Mouse (Mus musculus): ENCODE results near the gene Gm8773. TPM values are rescaled to one million over a fixed set of nuclear protein-coding genes. Genes with fewer than 3 reads are reported as not detected.

Gm8773 gene
- total RNA-seq (2021) = under 1 TPM; 0.41 to 0.44 TPM
- long read RNA-seq, experiment 1 = 0 reads
- long read RNA-seq, experiment 2, partial matches to known transcripts = 0 of 1 reads
- long read RNA-seq, experiment 2, other reads (novel, unspliced or antisense) = 0 of 1 reads

DNA sequence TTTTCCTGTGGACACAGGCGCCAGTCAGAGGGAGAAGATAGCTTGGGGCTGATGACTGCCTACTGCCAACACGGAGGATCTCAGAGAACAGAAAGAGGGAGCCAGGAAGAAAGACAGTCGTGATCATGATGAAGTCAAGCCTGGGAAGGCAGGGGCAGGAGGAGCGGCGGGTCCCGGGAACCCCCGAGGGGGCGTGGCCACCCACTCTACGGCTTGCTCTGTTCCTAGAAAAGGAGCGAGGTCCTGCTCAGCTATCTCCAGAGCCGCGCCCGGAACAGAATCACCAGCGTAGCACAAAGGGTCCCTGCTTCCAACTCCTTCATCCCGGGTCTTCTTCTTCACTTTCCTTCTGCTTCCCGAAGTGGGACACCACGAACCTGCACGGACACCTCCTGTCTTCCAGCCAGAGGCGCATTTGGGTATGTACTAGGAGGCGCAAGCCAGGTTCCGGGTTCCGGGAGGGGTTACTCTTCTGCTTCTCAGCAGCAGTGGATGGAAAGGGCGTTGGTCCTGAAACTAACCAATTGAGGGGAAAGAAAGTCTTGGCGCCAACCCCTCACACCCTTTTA lies at the start of gene Gm8773:
Gene Gm8773, plus strand, starts transcription at position 51 of the 569 bp plus-strand sequence.
- DNase-seq (ENCODE audit: low spot score in 2 of 2) = peak; percentile 1 to 5

DNA sequence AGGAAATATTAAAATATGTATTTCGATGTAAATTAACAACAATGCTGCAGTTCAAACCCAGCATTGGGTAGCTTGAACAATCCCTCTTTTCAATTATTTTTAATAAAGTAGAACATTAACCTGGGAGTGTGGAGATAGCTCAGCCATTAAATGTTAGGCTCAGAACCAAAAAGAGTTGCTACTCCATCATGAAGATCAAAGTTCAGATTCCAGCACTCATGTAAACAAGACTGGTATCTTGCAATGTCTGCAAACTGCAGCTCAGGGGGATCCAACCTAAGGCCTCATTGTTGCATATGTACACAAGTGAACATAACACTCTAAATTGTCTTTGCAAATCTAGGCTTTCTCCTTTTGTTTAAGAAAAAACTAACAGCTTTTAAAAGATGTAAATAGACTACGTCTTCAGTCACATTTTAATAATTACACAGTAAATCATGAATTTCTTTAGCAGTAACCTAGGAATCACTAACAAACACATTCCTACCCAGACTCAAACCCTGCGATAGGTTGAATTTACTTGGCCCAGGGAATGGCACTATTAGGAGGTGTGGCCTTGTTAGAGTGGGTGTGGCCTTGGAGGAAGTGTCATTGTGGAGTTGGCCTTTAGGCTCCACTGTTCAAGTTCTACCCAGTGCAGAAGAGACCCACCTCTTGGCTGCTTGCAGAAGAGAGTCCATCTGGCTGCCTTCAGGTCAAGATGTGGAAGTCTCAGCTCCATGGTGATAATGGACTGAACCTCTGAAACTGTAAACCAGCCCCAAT lies 39.8 kb upstream of the Gm8773 start:
- no peak for DNase-seq (ENCODE audit: low spot score in 2 of 2)

DNA sequence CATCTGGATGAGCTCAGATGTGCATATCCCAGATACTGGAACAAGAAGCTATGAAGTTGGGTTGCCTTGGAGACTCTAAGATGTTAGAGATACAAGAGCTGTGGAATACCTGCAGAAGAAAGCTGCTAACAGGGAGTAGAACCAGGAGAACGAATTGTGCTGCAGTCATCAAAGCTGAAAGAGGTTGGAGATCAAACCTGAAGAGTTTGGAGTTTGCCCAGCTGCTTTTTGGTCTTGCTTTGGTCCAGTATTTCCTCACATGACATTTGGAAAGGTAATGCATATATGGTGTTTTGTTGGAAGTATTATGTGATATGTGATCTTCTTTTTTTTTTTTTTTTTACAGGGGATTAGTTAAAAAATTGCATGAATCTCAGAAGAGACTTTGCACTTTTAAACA lies 37.5 kb upstream of the Gm8773 start:
- no peak for DNase-seq (ENCODE audit: low spot score in 2 of 2)

DNA sequence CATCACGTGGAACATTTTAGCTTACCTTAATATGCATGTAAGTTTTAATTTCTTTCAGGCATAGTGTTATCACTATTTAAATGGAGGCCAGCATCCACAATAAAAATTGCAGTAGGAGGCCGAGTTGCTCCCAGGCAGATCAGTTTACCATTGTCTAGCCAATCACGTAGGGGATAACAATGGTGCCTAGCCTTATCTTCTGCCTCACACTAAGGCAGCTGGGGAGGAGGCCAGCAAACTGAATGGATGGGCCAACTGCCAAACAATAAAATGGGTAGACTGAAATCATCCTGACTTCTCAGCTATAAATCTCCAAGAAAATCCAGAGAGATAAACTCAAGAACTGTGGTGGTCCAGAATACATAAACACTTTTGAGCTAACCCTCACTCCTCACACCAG lies 33.8 kb upstream of the Gm8773 start:
- no peak for DNase-seq (ENCODE audit: low spot score in 2 of 2)

DNA sequence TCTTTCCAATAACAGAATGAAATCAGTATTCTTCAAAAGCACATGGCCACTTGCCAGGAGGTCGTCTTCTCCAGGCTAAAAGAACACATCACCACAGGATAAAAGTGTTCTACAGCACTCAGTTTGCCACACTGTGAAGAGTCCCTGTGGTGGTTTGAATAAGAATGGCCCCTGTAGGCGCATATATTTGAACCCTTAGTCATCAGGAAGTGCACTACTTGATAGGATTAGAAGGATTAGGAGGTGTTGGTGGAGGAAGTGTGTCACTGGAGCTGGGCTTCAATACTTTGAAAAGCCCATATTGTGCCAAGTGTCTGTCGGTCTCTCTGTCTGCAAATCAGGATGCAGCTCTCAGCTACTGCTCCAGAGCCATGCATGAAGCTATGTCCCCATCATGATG lies 33.2 kb upstream of the Gm8773 start:
- no peak for DNase-seq (ENCODE audit: low spot score in 2 of 2)

DNA sequence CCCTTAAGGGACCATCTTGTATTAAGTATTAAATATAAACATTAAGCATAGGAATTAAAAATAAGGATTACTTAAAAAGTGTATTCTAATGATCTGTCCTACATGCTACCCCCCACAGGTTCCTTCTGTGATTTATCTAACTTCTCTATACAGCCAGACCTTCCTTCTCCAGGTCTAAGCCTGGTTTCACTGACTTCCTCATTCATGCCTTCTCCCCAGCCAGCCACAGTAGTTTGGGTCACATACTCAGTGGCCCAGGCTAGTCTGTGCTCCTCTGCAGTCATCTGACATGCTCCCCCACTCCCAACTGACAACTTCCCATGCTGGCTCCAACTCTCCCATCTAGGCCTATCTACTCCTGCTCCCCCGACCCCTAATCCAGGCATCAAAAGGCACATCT lies 22.5 kb upstream of the Gm8773 start:
- no peak for DNase-seq (ENCODE audit: low spot score in 2 of 2)

DNA sequence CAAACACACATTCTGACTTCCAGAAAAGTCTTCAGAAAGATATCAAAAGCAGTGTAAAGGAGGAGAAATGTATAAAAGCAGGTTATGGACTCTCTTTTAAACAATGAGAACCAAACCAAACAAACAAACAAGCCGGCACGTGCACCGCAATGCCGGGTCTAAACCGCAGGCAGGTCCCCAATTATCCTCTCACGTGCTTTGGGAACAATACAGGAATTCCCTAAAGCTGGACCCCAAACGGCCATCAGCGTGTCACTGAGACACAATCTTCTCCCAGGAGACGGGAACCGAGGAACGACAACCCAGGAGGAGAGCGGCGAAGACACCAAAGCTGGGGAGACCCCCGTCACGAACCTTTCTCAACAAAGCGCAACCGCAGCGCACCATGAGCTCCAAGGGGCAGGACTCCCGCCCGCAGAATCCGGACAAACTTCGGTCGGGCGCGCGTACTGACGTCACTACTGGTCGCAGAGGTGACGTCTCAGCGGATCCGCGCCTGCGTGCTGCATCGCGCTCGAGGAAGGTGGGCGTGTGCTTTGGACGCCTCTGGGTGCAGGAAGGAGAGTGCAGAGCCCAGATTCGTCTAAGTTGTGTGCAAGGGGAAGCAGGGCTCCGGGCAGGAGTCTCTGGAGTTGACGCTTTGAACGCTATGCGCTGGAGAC lies 14.4 kb upstream of the Gm8773 start, which contains the start of gene Gtpbp10:
Gene Gtpbp10, minus strand, starts transcription at position 460 of the 662 bp plus-strand sequence.
- DNase-seq (ENCODE audit: low spot score in 2 of 2) = peak; percentile 93

DNA sequence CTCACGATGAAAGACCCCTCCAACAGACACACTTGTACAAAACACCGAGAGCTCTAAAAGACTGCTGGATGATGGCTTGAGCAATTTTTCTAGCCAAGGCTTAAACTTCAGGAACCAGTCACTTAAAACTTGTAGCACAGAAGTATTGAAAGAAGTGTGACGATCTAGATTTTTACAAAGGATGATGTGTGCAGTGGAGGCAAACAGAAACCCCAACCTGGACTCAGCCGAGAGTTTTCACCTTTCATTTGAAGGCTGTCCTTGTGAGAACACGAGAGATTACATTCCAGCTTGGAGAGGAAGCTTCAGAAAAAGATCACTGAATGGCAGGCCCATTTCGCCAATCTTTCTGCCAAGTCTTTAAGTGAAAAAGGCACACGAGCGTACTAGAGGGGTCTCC lies 13.8 kb upstream of the Gm8773 start:
- no peak for DNase-seq (ENCODE audit: low spot score in 2 of 2)

DNA sequence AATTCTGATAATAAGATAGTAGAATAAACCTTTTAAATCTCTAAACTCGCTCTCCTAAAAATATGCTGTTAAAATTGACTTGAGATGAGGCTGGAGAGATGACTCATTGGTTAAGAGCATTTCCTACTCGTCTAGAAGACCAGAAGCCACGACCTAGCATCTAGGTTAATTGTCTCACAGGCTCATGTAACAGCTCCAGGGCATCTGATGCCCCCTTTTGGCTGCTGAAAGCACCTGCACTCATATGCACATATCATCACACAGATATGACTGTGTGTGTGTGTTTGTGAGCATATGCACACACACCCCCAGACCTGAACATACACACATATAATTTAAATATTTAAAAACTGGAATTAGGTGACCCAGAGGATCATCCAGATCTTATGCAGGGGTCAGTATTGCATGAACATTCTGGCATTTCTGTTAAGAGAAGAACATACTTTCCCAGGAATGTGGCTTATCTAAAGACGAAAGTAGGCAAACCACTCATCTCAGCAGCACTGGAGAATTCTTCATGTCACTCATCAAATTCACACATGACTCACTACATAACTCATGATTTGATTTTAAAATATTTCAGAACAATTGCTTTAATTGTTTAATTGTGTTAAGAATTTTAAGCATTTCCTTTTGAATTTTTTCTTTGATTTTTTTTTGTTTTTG lies 12.4 kb upstream of the Gm8773 start:
- no peak for DNase-seq (ENCODE audit: low spot score in 2 of 2)

DNA sequence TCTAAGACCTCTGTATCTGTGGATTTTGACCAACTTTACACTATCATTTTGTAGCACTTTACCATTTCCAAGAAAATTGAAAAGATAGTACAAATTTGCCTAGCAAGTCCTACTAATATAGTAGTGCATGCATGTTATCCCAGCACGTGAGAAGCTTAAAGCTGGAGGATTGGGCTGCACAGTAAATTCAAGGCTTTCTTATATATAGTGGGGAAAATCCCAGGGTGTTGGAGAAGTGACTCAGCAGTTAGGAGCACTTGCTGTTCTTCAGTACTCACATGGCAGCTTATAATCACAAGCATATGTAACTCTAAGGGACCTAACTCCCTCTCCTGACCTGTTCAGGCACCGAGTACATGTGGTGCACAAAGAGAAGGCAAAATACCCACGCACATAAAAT lies 11.2 kb upstream of the Gm8773 start:
- DNase-seq (ENCODE audit: low spot score in 2 of 2) = no peak

DNA sequence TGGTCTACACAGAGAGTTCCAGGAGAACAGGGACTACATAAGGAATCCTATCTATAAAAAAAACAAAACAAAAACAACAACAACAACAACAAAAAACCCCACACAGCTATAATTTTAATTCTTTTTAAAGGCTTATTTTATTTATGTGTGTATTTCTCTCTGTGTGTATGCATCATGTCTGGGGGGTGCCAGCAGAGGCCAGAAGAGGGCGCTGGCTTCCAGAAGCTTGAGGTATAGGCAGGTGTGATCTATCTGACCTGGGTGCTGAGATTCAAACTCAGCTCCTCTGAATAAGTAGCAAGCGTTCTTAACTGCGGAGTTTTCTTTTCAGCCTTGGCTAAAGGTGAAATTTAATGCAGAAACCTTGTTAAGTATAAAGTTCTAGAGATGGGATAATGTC lies 14.1 kb downstream of the Gm8773 start:
- DNase-seq (ENCODE audit: low spot score in 2 of 2) = no peak

DNA sequence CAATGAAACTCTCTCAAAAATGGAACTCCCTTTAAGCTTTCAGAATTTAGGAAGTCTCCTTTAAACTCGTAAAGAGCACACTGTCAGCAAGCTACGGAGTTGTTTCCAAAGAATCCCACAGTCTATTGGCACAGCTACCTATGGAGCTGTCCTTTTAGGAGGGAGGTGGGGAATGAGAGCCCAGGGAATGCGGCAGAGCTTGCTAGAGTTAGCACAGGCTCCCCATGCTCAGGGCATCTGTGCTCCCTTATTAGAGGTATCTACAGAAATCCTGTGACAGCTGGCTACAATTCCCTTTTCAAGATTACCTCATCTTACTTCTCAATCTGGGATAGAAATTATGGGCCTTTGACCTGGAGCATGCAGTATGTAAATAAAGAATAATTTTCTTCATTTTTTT lies 36.9 kb downstream of the Gm8773 start:
- DNase-seq (ENCODE audit: low spot score in 2 of 2) = no peak

DNA sequence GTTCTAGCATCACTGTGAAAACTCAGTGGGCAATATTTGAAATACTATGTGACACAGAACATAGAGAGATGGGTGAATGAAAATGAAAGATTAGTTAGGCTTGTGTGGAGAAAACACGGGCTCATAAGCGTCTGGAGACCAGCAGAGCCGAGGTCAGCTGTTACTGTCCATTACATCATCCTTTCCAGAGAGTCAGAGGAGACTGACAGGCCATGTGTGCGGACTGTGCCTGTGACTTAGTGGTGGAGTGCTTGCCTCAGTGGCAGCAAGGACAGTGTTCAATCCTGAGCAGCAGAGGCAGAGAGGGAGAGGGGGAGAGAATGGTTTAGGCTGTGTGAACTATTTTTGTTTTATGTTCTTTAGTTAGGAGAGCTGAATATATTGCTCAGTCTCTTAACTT lies 44.7 kb downstream of the Gm8773 start:
- DNase-seq (ENCODE audit: low spot score in 2 of 2) = no peak

DNA sequence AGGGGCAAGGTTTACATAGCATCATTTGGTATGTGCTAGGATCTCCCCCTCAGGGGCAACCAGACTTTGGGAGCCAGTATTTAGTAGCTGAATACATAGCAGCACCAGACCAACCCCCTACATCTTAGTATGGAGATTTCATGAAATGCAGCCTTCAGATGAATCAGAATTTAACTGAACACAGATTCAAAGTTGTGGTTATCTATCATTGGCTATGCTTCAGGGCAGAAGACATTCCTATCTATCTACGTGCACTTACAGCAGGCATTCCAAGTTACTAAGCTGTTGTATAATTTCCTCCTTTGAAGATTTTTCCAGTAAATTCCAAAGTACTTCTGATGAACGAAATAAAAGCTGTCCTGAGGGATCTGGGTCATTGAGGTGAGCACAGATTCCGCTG lies 51.9 kb downstream of the Gm8773 start:
- DNase-seq (ENCODE audit: low spot score in 2 of 2) = no peak

Other genes with a start within 250 kb of the Gm8773 start
- 100 to 1,000 TPM; 218 to 229 TPM for gene Cdk14, start 153.5 kb upstream of the Gm8773 start, total RNA-seq (2021)
- gene 1700015F17Rik, start 94.7 kb upstream of the Gm8773 start, total RNA-seq (2021) = not detected
- 10 to 100 TPM; 30.2 to 30.5 TPM for gene Cldn12, start 58.8 kb upstream of the Gm8773 start, total RNA-seq (2021)
- gene Gtpbp10, start 14.3 kb upstream of the Gm8773 start, total RNA-seq (2021) = 1 to 10 TPM; 8.9 to 9.6 TPM
- 10 to 100 TPM; 13.3 to 15.0 TPM for gene Cfap69, start 90.4 kb downstream of the Gm8773 start, total RNA-seq (2021)
- gene Steap2, start 120.8 kb downstream of the Gm8773 start, total RNA-seq (2021) = 10 to 100 TPM in 1 of 2 experiments, 1 to 10 TPM in 1; 8.2 to 12.2 TPM
- gene Steap1, start 175.5 kb downstream of the Gm8773 start, total RNA-seq (2021) = 1 to 10 TPM; 1.1 to 2.7 TPM